Mouse (Mus musculus): Measurements from ENCODE around the gene Rab40c. TPM values are rescaled to one million over a fixed set of nuclear protein-coding genes. Genes with fewer than 3 reads are reported as not detected.

The Rab40c gene
- polyA plus RNA-seq, 2 experiments, result 3.4 to 6.4 TPM

DNA sequence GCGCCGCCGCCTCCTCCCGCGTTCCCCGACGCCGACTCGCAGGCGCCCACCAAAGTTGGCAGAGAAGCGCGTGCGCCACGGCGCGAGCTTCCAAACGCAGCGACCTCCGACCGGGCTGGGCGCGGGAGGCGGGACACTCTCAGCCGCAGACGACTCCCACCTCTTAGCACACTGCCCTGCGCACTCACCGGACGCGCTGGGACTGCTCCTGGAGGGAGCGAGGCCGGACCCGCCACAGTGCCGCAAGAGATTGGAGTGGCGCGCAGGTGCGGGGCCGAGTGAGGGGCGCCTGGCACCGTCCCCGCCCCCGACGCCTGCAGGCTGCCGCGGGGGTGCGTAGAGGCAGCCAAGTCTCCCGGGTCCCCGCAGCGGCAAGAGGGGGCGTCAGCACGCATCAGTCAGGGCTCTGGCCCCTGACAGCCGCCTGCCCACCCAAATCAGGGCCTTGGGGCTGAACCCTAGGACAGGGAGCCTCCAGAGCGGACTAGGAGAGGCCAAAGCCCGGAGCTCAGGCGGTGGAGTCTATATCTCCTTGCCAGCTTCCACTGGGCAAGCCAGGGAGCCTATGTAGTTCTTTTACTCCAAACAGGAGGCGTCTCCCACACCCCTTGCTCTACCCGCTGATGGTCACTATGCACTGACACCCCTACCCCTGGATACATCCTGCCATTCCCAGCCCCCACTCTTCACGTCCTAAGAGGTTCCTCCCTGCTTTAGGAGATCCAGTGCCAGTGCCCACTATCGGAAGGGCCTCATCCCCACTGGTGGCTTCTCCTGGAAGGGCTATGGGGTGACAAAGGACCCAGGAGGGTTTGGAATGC is 32.5 kb upstream of the Rab40c start, which contains the start of gene A930017K11Rik:
A930017K11Rik (minus strand) TSS at position 763 of the 821 bp plus-strand sequence.
- 3% methylated on average over 57 of the region's 58 CpGs for WGBS (ENCODE audit: insufficient replicate concordance)
- Histone ChIP-seq H3K36me3 (replicated peaks; ENCODE audit: control insufficient read depth, insufficient read depth, low read depth) (no peaks in the 10 kb centered on the region), H3K9me3 (ENCODE audit: control insufficient read depth, low read length) (no peaks in the 10 kb centered on the region), H3K4me3 (ENCODE audit: insufficient read depth in 1 of 2, low read depth in 2 of 2, low read length in 2 of 2) (peak within 1 kb of the TSS; percentile 3 to 49), H3K4me2 (ENCODE audit: low read depth) (peak within 1 kb of the TSS; percentile 66), H3K4me1 (replicated peaks; ENCODE audit: control insufficient read depth in 2 of 2, insufficient read depth in 2 of 2, low read length in 1 of 2) (peaks cover 16 to 17% of the 10 kb centered on the region in 2 experiments), H3K27ac (no peak within 1 kb of the TSS), H3K27me3 (ENCODE audit: control insufficient read depth, insufficient read depth, low read length) (peaks cover 47% of the 10 kb centered on the region), H3K9ac (replicated peaks) (peak within 1 kb of the TSS; percentile 27; the same call in 1 of the 2 replicates)
- ATAC-seq (ENCODE audit: insufficient read depth) (no peak), DNase-seq (ENCODE audit: low read depth in 3 of 3, low spot score in 3 of 3) (no peak)
- TF ChIP-seq EP300 (IDR thresholded peaks at IDR 0.05; ENCODE audit: low read depth), result no peak
- TF ChIP-seq CTCF (IDR thresholded peaks at IDR 0.05; ENCODE audit: low read depth), result no peak

GRCm38 (mm10) chr17:25951225-25951802 is 31.8 kb upstream of the Rab40c start:
- Histone ChIP-seq H3K36me3 (replicated peaks; ENCODE audit: control insufficient read depth, insufficient read depth, low read depth) (no peaks in the 10 kb centered on the region), H3K27ac (no peak overlapping the region), H3K4me1 (replicated peaks; ENCODE audit: control insufficient read depth in 2 of 2, insufficient read depth in 2 of 2, low read length in 1 of 2) (peaks cover 23 to 24% of the 10 kb centered on the region in 2 experiments), H3K27me3 (ENCODE audit: control insufficient read depth, insufficient read depth, low read length) (peaks cover 47% of the 10 kb centered on the region), H3K9ac (replicated peaks) (peak overlapping the region; percentile 27; the same call in 1 of the 2 replicates), H3K4me3 (ENCODE audit: insufficient read depth in 1 of 2, low read depth in 2 of 2, low read length in 2 of 2) (peak overlapping the region; percentile 3 to 49), H3K4me2 (ENCODE audit: low read depth) (peak overlapping the region; percentile 66), H3K9me3 (ENCODE audit: control insufficient read depth, low read length) (no peaks in the 10 kb centered on the region)
- TF ChIP-seq EP300 (IDR thresholded peaks at IDR 0.05; ENCODE audit: low read depth), result no peak
- TF ChIP-seq CTCF (IDR thresholded peaks at IDR 0.05; ENCODE audit: low read depth), result no peak
- DNase-seq (ENCODE audit: low read depth in 3 of 3, low spot score in 3 of 3), result no peak
- WGBS (ENCODE audit: insufficient replicate concordance), result 3% methylated on average over 33 of the region's 33 CpGs
- ATAC-seq (ENCODE audit: insufficient read depth), result no peak; the same call in 1 of the 2 replicates

GRCm38 (mm10) chr17:25950706-25951105 is 31.2 kb upstream of the Rab40c start:
- Histone ChIP-seq H3K4me1 (replicated peaks; ENCODE audit: control insufficient read depth in 2 of 2, insufficient read depth in 2 of 2, low read length in 1 of 2) (peaks cover 29 to 30% of the 10 kb centered on the region in 2 experiments), H3K36me3 (replicated peaks; ENCODE audit: control insufficient read depth, insufficient read depth, low read depth) (no peaks in the 10 kb centered on the region), H3K4me3 (ENCODE audit: insufficient read depth in 1 of 2, low read depth in 2 of 2, low read length in 2 of 2) (no peak overlapping the region), H3K9ac (replicated peaks) (no peak overlapping the region), H3K4me2 (ENCODE audit: low read depth) (no peak overlapping the region; the same call in 1 of the 2 replicates), H3K27ac (no peak overlapping the region), H3K9me3 (ENCODE audit: control insufficient read depth, low read length) (no peaks in the 10 kb centered on the region), H3K27me3 (ENCODE audit: control insufficient read depth, insufficient read depth, low read length) (peaks cover 47% of the 10 kb centered on the region)
- DNase-seq (ENCODE audit: low read depth in 3 of 3, low spot score in 3 of 3), result no peak
- WGBS (ENCODE audit: insufficient replicate concordance), result 0% methylated on average over 3 of the region's 3 CpGs
- ATAC-seq (ENCODE audit: insufficient read depth), result no peak
- TF ChIP-seq CTCF (IDR thresholded peaks at IDR 0.05; ENCODE audit: low read depth), result no peak
- no peak for TF ChIP-seq EP300 (IDR thresholded peaks at IDR 0.05; ENCODE audit: low read depth)

DNA sequence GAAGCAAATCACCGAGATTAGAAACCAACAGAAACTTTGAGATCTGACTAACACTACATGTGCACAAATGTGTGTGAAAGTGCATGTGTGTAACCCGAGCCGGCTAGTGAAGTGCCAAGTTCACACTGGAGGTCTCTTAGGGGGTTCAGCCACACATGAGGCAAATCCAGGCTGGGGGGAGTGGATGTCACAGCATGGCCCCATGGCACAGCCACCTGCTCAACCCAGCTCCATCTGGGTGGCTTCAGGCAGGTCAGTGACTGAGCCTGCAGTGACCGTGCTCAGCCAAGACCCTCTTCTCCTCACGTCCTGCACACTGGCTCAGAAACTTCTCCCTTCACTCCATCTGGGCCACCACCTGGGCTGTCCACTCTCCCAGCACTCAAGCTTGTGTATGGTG is 30.5 kb upstream of the Rab40c start:
- WGBS (ENCODE audit: insufficient replicate concordance), result 74% methylated on average over 5 of the region's 5 CpGs
- peaks cover 47% of the 10 kb centered on the region for H3K27me3 ChIP-seq (ENCODE audit: control insufficient read depth, insufficient read depth, low read length)
- no peak overlapping the region for H3K4me2 ChIP-seq (ENCODE audit: low read depth)
- ATAC-seq (ENCODE audit: insufficient read depth) (no peak), DNase-seq (ENCODE audit: low read depth in 3 of 3, low spot score in 3 of 3) (no peak)
- no peaks in the 10 kb centered on the region for H3K9me3 ChIP-seq (ENCODE audit: control insufficient read depth, low read length)
- no peak for TF ChIP-seq CTCF (IDR thresholded peaks at IDR 0.05; ENCODE audit: low read depth)
- TF ChIP-seq EP300 (IDR thresholded peaks at IDR 0.05; ENCODE audit: low read depth), result no peak
- no peak overlapping the region for H3K27ac ChIP-seq
- no peak overlapping the region for H3K9ac ChIP-seq (replicated peaks)
- H3K4me1 ChIP-seq (replicated peaks; ENCODE audit: control insufficient read depth in 2 of 2, insufficient read depth in 2 of 2, low read length in 1 of 2), result peaks cover 37% of the 10 kb centered on the region in 2 experiments
- H3K36me3 ChIP-seq (replicated peaks; ENCODE audit: control insufficient read depth, insufficient read depth, low read depth), result no peaks in the 10 kb centered on the region
- H3K4me3 ChIP-seq (ENCODE audit: insufficient read depth in 1 of 2, low read depth in 2 of 2, low read length in 2 of 2), result no peak overlapping the region

DNA sequence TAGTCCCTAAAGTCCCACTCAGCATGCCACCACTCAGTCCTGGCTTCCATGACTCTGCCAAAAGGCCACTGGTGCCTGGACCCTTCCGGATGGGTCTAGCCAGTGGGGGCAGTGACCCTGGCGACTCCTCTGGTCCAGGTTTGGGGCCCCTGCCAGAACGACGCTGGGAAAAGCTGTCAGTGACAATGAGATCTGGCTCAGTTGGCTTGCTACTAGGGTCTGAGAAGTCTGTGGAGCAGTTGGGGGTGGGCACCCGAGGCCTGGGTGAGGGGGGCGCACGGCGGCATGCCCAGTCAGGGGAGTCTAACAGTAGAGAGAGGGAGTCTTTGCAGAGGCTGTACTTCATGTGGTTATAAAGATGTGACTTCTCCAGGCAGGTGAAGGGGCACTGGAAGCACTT is 28.5 kb upstream of the Rab40c start:
- ATAC-seq (ENCODE audit: insufficient read depth), result no peak

More for the DNA sequence above, 28.5 kb upstream of the Rab40c start:
- Histone ChIP-seq H3K4me3 (ENCODE audit: insufficient read depth in 1 of 2, low read depth in 2 of 2, low read length in 2 of 2) (no peak overlapping the region), H3K9ac (replicated peaks) (peak overlapping the region; percentile 75), H3K27me3 (ENCODE audit: control insufficient read depth, insufficient read depth, low read length) (peaks cover 35% of the 10 kb centered on the region), H3K9me3 (ENCODE audit: control insufficient read depth, low read length) (no peaks in the 10 kb centered on the region), H3K4me2 (ENCODE audit: low read depth) (peak overlapping the region; percentile 65), H3K27ac (peak overlapping the region; percentile 99), H3K36me3 (replicated peaks; ENCODE audit: control insufficient read depth, insufficient read depth, low read depth) (no peaks in the 10 kb centered on the region), H3K4me1 (replicated peaks; ENCODE audit: control insufficient read depth in 2 of 2, insufficient read depth in 2 of 2, low read length in 1 of 2) (peaks cover 53 to 54% of the 10 kb centered on the region in 2 experiments)
- TF ChIP-seq CTCF (IDR thresholded peaks at IDR 0.05; ENCODE audit: low read depth) (no peak), EP300 (IDR thresholded peaks at IDR 0.05; ENCODE audit: low read depth) (no peak)
- 71% methylated on average over 8 of the region's 8 CpGs for WGBS (ENCODE audit: insufficient replicate concordance)
- no peak for DNase-seq (ENCODE audit: low read depth in 3 of 3, low spot score in 3 of 3)
